Mouse (Mus musculus): ENCODE data around the gene Gpr62. TPM values are rescaled to one million over a fixed set of nuclear protein-coding genes. Genes with fewer than 3 reads are reported as not detected.

Gene Gpr62
- polyA plus RNA-seq, 1 experiment from 2014 or later: 0.41 TPM

GRCm38 (mm10) chr9:106473081-106473752 is 7.5 kb upstream of the Gpr62 start:
- WGBS: 93% methylated on average over 16 of the region's 16 CpGs
- no peaks in the 10 kb centered on the region for H3K36me3 ChIP-seq
- peaks cover 30% of the 10 kb centered on the region for H3K4me1 ChIP-seq
- H3K27ac ChIP-seq: no peak overlapping the region
- H3K4me2 ChIP-seq (replicated peaks): no peak overlapping the region
- H3K9ac ChIP-seq: no peak overlapping the region
- no peaks in the 10 kb centered on the region for H3K27me3 ChIP-seq
- no peak for ATAC-seq (ENCODE audit: low FRiP score)
- no peak overlapping the region for H3K4me3 ChIP-seq
- H3K9me3 ChIP-seq (replicated peaks): no peaks in the 10 kb centered on the region

- no peaks in the 10 kb centered on the region for H3K27me3 ChIP-seq
- no peaks in the 10 kb centered on the region for H3K9me3 ChIP-seq (replicated peaks)
- WGBS: 74% methylated on average over 4 of the region's 4 CpGs
- no peak overlapping the region for H3K4me2 ChIP-seq (replicated peaks)
- no peak overlapping the region for H3K4me3 ChIP-seq
- no peaks in the 10 kb centered on the region for H3K36me3 ChIP-seq
- H3K27ac ChIP-seq: no peak overlapping the region
- H3K4me1 ChIP-seq: peaks cover 23% of the 10 kb centered on the region
- ATAC-seq (ENCODE audit: low FRiP score): no peak
- no peak overlapping the region for H3K9ac ChIP-seq
Measured at GRCm38 (mm10) chr9:106472321-106472720, 6.6 kb upstream of the Gpr62 start.

GRCm38 (mm10) chr9:106471892-106472291 is 6.2 kb upstream of the Gpr62 start:
- H3K27me3 ChIP-seq: no peaks in the 10 kb centered on the region
- peaks cover 23% of the 10 kb centered on the region for H3K4me1 ChIP-seq
- WGBS: 15% methylated on average over 5 of the region's 5 CpGs
- no peak overlapping the region for H3K4me2 ChIP-seq (replicated peaks)
- no peak for ATAC-seq (ENCODE audit: low FRiP score)
- H3K27ac ChIP-seq: no peak overlapping the region
- H3K9ac ChIP-seq: no peak overlapping the region
- H3K4me3 ChIP-seq: no peak overlapping the region
- H3K36me3 ChIP-seq: no peaks in the 10 kb centered on the region
- H3K9me3 ChIP-seq (replicated peaks): no peaks in the 10 kb centered on the region

- Histone ChIP-seq H3K4me1 (peaks cover 19% of the 10 kb centered on the region), H3K9ac (no peak overlapping the region), H3K27me3 (no peaks in the 10 kb centered on the region), H3K27ac (no peak overlapping the region), H3K36me3 (no peaks in the 10 kb centered on the region), H3K4me3 (no peak overlapping the region), H3K9me3 (replicated peaks) (no peaks in the 10 kb centered on the region), H3K4me2 (replicated peaks) (no peak overlapping the region)
- WGBS: 66% methylated on average over 14 of the region's 14 CpGs
- ATAC-seq (ENCODE audit: low FRiP score): no peak
Measured at GRCm38 (mm10) chr9:106470991-106471750, 5.4 kb upstream of the Gpr62 start.

GRCm38 (mm10) chr9:106469776-106470175 is 4.0 kb upstream of the Gpr62 start:
- Histone ChIP-seq H3K9ac (no peak overlapping the region), H3K9me3 (replicated peaks) (no peaks in the 10 kb centered on the region), H3K4me3 (no peak overlapping the region), H3K27me3 (peaks cover 2% of the 10 kb centered on the region; the same call in 1 of the 2 replicates), H3K4me1 (peaks cover 28% of the 10 kb centered on the region), H3K4me2 (replicated peaks) (no peak overlapping the region), H3K27ac (no peak overlapping the region), H3K36me3 (no peaks in the 10 kb centered on the region)
- 67% methylated on average over 9 of the region's 9 CpGs for WGBS
- ATAC-seq (ENCODE audit: low FRiP score): no peak

- peaks cover 4% of the 10 kb centered on the region; the same call in 1 of the 2 replicates for H3K27me3 ChIP-seq
- no peaks in the 10 kb centered on the region for H3K9me3 ChIP-seq (replicated peaks)
- no peak overlapping the region for H3K4me2 ChIP-seq (replicated peaks)
- H3K9ac ChIP-seq: no peak overlapping the region
- WGBS: 74% methylated on average over 6 of the region's 6 CpGs
- no peak overlapping the region for H3K27ac ChIP-seq
- H3K4me1 ChIP-seq: peaks cover 28% of the 10 kb centered on the region
- H3K36me3 ChIP-seq: peaks cover 3% of the 10 kb centered on the region; the same call in 1 of the 2 replicates
- no peak overlapping the region for H3K4me3 ChIP-seq
- no peak for ATAC-seq (ENCODE audit: low FRiP score)
Measured at GRCm38 (mm10) chr9:106469317-106469716, 3.6 kb upstream of the Gpr62 start.

GRCm38 (mm10) chr9:106467746-106468145 is 2.0 kb upstream of the Gpr62 start:
- ATAC-seq (ENCODE audit: low FRiP score): no peak

GRCm38 (mm10) chr9:106466721-106467120 is 983 bp upstream of the Gpr62 start:
- Histone ChIP-seq H3K4me3 (no peak overlapping the region), H3K27ac (no peak overlapping the region), H3K27me3 (peaks cover 4% of the 10 kb centered on the region; the same call in 1 of the 2 replicates), H3K4me2 (replicated peaks) (no peak overlapping the region), H3K36me3 (peaks cover 28% of the 10 kb centered on the region), H3K9me3 (replicated peaks) (no peaks in the 10 kb centered on the region), H3K9ac (no peak overlapping the region), H3K4me1 (peaks cover 21% of the 10 kb centered on the region)
- no peak for ATAC-seq (ENCODE audit: low FRiP score)
- WGBS: 96% methylated on average over 6 of the region's 6 CpGs

More at GRCm38 (mm10) chr9:106467746-106468145, 2.0 kb upstream of the Gpr62 start:
- Histone ChIP-seq H3K4me3 (no peak overlapping the region), H3K4me2 (replicated peaks) (no peak overlapping the region), H3K27me3 (peaks cover 4% of the 10 kb centered on the region; the same call in 1 of the 2 replicates), H3K4me1 (peaks cover 25% of the 10 kb centered on the region), H3K36me3 (peaks cover 18% of the 10 kb centered on the region), H3K9ac (no peak overlapping the region), H3K9me3 (replicated peaks) (no peaks in the 10 kb centered on the region), H3K27ac (no peak overlapping the region)
- WGBS: 82% methylated on average over 7 of the region's 7 CpGs

GRCm38 (mm10) chr9:106464751-106465541 is 792 bp downstream of the Gpr62 start:
- 2% methylated on average over 97 of the region's 99 CpGs for WGBS
- peaks cover 30% of the 10 kb centered on the region for H3K4me1 ChIP-seq
- H3K27ac ChIP-seq: peak overlapping the region; percentile 84
- peak; percentile 58 for ATAC-seq (ENCODE audit: low FRiP score)
- H3K9ac ChIP-seq: peak overlapping the region; percentile 82
- H3K36me3 ChIP-seq: peaks cover 46% of the 10 kb centered on the region
- peaks cover 4% of the 10 kb centered on the region; the same call in 1 of the 2 replicates for H3K27me3 ChIP-seq
- H3K9me3 ChIP-seq (replicated peaks): no peaks in the 10 kb centered on the region
- H3K4me2 ChIP-seq (replicated peaks): peak overlapping the region; percentile 92
- H3K4me3 ChIP-seq: peak overlapping the region; percentile 49

- Histone ChIP-seq H3K9ac (no peak overlapping the region), H3K4me2 (replicated peaks) (no peak overlapping the region), H3K4me3 (no peak overlapping the region), H3K27me3 (peaks cover 4% of the 10 kb centered on the region; the same call in 1 of the 2 replicates), H3K4me1 (peaks cover 45% of the 10 kb centered on the region), H3K36me3 (peaks cover 52% of the 10 kb centered on the region), H3K27ac (no peak overlapping the region), H3K9me3 (replicated peaks) (no peaks in the 10 kb centered on the region)
- no peak for ATAC-seq (ENCODE audit: low FRiP score)
- WGBS: 84% methylated on average over 21 of the region's 21 CpGs
Measured at GRCm38 (mm10) chr9:106463122-106464063, 2.3 kb downstream of the Gpr62 start.

GRCm38 (mm10) chr9:106462430-106462800 is 3.3 kb downstream of the Gpr62 start:
- peaks cover 58% of the 10 kb centered on the region for H3K36me3 ChIP-seq
- ATAC-seq (ENCODE audit: low FRiP score): no peak
- no peak overlapping the region for H3K4me3 ChIP-seq
- no peak overlapping the region for H3K27ac ChIP-seq
- peaks cover 55% of the 10 kb centered on the region for H3K4me1 ChIP-seq
- no peak overlapping the region for H3K9ac ChIP-seq
- peaks cover 4% of the 10 kb centered on the region; the same call in 1 of the 2 replicates for H3K27me3 ChIP-seq
- H3K4me2 ChIP-seq (replicated peaks): no peak overlapping the region
- H3K9me3 ChIP-seq (replicated peaks): no peaks in the 10 kb centered on the region
- WGBS: 91% methylated on average over 12 of the region's 12 CpGs

Data from hindbrain, embryonic 12.5 days (tissue).